In the genomic region with DNA sequence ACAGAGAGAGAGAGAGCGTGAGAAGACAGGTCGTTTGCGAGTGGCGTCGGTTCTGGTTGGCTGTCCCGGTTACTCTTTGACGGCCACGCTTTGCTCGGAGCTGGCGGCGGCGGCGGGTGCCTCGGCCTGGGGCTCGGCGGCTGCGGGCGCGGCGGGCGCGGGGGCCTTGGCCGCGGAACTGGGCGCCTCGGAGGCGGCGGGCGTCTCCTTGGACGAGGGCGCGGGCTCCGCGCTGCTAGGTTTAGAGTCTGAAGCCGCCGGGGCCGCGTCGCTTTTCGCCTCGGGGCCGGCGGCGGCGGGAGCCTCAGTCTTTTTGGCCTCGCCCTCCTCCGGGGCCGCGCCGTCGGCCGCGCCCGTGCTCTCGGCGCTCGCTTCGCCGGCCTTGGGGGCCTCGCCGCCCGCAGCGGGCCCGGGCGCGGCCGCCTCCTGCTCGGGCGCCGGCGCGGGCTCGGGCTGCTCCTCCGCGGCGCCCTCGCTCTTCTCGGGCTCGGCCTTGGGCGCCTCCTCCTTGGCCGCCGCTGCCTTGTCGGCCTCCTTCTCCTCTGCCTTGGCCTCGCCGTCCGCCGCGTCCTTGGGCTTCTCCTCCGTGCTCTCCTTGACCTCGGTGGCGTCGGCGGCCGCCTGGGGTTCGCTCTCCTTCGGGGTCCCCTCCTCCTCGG, we compare ENCODE assay signal across 7 mouse cellular contexts. TPM values are rescaled to one million over a fixed set of nuclear protein-coding genes. Genes with fewer than 3 reads are reported as not detected.
DNase-seq lines count a peak whose midpoint lies in the region; ATAC-seq lines count a peak whose summit lies in the region.

No protein-coding gene starts in this region.

- no peaks in the 10 kb centered on the region for H3K36me3 ChIP-seq in embryonic facial prominence, embryonic 15.5 days
- H3K36me3 ChIP-seq in hindbrain, embryonic 15.5 days, result peaks cover 6% of the 10 kb centered on the region; the same call in 1 of the 2 replicates
- no peaks in the 10 kb centered on the region for H3K36me3 ChIP-seq in liver, embryonic 16.5 days (ENCODE audit: control insufficient read depth, insufficient read depth)

- no peaks in the 10 kb centered on the region for H3K27me3 ChIP-seq in embryonic facial prominence, embryonic 15.5 days
- H3K27me3 ChIP-seq in hindbrain, embryonic 15.5 days, result no peaks in the 10 kb centered on the region
- H3K27me3 ChIP-seq in liver, embryonic 16.5 days (ENCODE audit: control insufficient read depth, insufficient read depth, low read depth, low read length), result peaks cover 11% of the 10 kb centered on the region

- H3K4me2 ChIP-seq in embryonic facial prominence, embryonic 15.5 days (replicated peaks), result peak overlapping the region; percentile 52
- peak overlapping the region; percentile 48 for H3K4me2 ChIP-seq in hindbrain, embryonic 15.5 days
- H3K4me2 ChIP-seq in liver, embryonic 16.5 days (ENCODE audit: low read depth, low read length), result peak overlapping the region; percentile 57

- H3K27ac ChIP-seq in embryonic facial prominence, embryonic 15.5 days (replicated peaks), result peak overlapping the region; percentile 23; the same call in 1 of the 2 replicates
- H3K27ac ChIP-seq in hindbrain, embryonic 15.5 days (replicated peaks), result peak overlapping the region; percentile 59
- no peak overlapping the region for H3K27ac ChIP-seq in liver, embryonic 16.5 days (ENCODE audit: low read length)

- peaks cover 23% of the 10 kb centered on the region for H3K4me1 ChIP-seq in embryonic facial prominence, embryonic 15.5 days
- H3K4me1 ChIP-seq in hindbrain, embryonic 15.5 days (replicated peaks), result peaks cover 70% of the 10 kb centered on the region
- H3K4me1 ChIP-seq in liver, embryonic 16.5 days (ENCODE audit: control insufficient read depth, low read depth, low read length), result no peaks in the 10 kb centered on the region

- H3K9me3 ChIP-seq in embryonic facial prominence, embryonic 15.5 days (replicated peaks), result no peaks in the 10 kb centered on the region
- no peaks in the 10 kb centered on the region for H3K9me3 ChIP-seq in hindbrain, embryonic 15.5 days
- no peaks in the 10 kb centered on the region for H3K9me3 ChIP-seq in liver, embryonic 16.5 days (replicated peaks; ENCODE audit: control insufficient read depth, low read length)

- peak; percentile 73 for ATAC-seq in embryonic facial prominence, embryonic 15.5 days (ENCODE audit: insufficient number of reproducible peaks, low FRiP score, low TSS enrichment, low read depth)
- ATAC-seq in hindbrain, embryonic 15.5 days (ENCODE audit: low FRiP score, low read depth), result peak; percentile 28
- ATAC-seq in liver, embryonic 16.5 days (ENCODE audit: low read depth), result peak; percentile 21; the same call in 1 of the 2 replicates
- no peak for ATAC-seq in CD4-positive, CD25-positive, alpha-beta regulatory T cell, adult 4 months

- WGBS in embryonic facial prominence, embryonic 15.5 days, result 16% methylated on average over 93 of the region's 97 CpGs
- 3% methylated on average over 83 of the region's 97 CpGs for WGBS in hindbrain, embryonic 15.5 days
- 20% methylated on average over 77 of the region's 97 CpGs for WGBS in liver, embryonic 16.5 days (ENCODE audit: insufficient replicate concordance)

- H3K4me3 ChIP-seq in embryonic facial prominence, embryonic 15.5 days (replicated peaks), result peak overlapping the region; percentile 41
- H3K4me3 ChIP-seq in hindbrain, embryonic 15.5 days, result peak overlapping the region; percentile 22
- H3K4me3 ChIP-seq in liver, embryonic 16.5 days (ENCODE audit: low read depth, low read length), result peak overlapping the region; percentile 42

- H3K9ac ChIP-seq in embryonic facial prominence, embryonic 15.5 days, result peak overlapping the region; percentile 15; the same call in 1 of the 2 replicates
- H3K9ac ChIP-seq in hindbrain, embryonic 15.5 days, result peak overlapping the region; percentile 42
- peak overlapping the region; percentile 5; the same call in 1 of the 2 replicates for H3K9ac ChIP-seq in liver, embryonic 16.5 days (ENCODE audit: low read depth, low read length)

- DNase-seq in thymus, postnatal 25 days, result peak; percentile 5
- no peak for DNase-seq in thymus, adult 18-20 months
- DNase-seq in ovary, postnatal 36 days (ENCODE audit: low spot score), result peak; percentile 61

RNA-seq across cellular contexts. Expression of a gene that starts 49.3 kb away (rescaled TPM):
- 56.8 and 61.7 TPM in 2 replicates for polyA plus RNA-seq in embryonic facial prominence, embryonic 15.5 days (2015; fragmentation: Nextera tagmentation; extraction: Ambion mirVana)
- 376 and 413 TPM in 2 replicates for polyA plus RNA-seq in hindbrain, embryonic 15.5 days (2015; fragmentation: Nextera tagmentation; extraction: Ambion mirVana)
- 0.88 and 0.94 TPM in 2 replicates for polyA plus RNA-seq in liver, embryonic 16.5 days (2015; fragmentation: Nextera tagmentation; extraction: Ambion mirVana)
- polyA plus RNA-seq in CD4-positive, CD25-positive, alpha-beta regulatory T cell, adult 4 months (2017; shearing (Covaris generic)), result under 1 TPM; 0.33 to 0.50 TPM

Comparison
In these comparisons a context has a peak if more than half of its experiments do, and no peak if none do; other contexts are left out.
1. DNase-seq: peak in thymus, postnatal 25 days (single experiment) and ovary, postnatal 36 days (single experiment); none in thymus, adult 18-20 months (0 of 2).
2. RNA of a gene that starts 49.3 kb away (polyA plus RNA-seq): 376 to 413 TPM in hindbrain, embryonic 15.5 days and 56.8 to 61.7 TPM in embryonic facial prominence, embryonic 15.5 days; 0.88 to 0.94 TPM in liver, embryonic 16.5 days and 0.33 to 0.50 TPM in CD4-positive, CD25-positive, alpha-beta regulatory T cell, adult 4 months; every median in the first group is over 10 times any median in the second.
3. Peak in every context shown above with its lines, with median percentiles within 50 percentile points of each other: H3K4me2 ChIP-seq, H3K4me3 ChIP-seq and H3K9ac ChIP-seq.